Comparison of ENCODE assay signal across 8 mouse cellular contexts in genomic region chr2:31263039-31263461, GRCm38 (mm10). TPM values are rescaled to one million over a fixed set of nuclear protein-coding genes. Genes with fewer than 3 reads are reported as not detected.
DNase-seq lines count a peak whose midpoint lies in the region; ATAC-seq lines count a peak whose summit lies in the region.

No protein-coding gene starts in this region.

- H3K27ac ChIP-seq in intestine, embryonic 16.5 days (ENCODE audit: low read length), result peak overlapping the region; percentile 76
- H3K27ac ChIP-seq in stomach, embryonic 14.5 days (ENCODE audit: low read length), result peak overlapping the region; percentile 72

- H3K4me3 ChIP-seq in intestine, embryonic 16.5 days (ENCODE audit: low read length), result no peak overlapping the region
- no peak overlapping the region for H3K4me3 ChIP-seq in stomach, embryonic 14.5 days (ENCODE audit: low read depth, low read length)

- no peaks in the 10 kb centered on the region for H3K9me3 ChIP-seq in intestine, embryonic 16.5 days (ENCODE audit: control insufficient read depth, low read length)
- no peaks in the 10 kb centered on the region for H3K9me3 ChIP-seq in stomach, embryonic 14.5 days (ENCODE audit: control insufficient read depth, low read depth, low read length)

- H3K9ac ChIP-seq in intestine, embryonic 16.5 days (ENCODE audit: low read depth, low read length), result peak overlapping the region; percentile 28; the same call in 1 of the 2 replicates
- H3K9ac ChIP-seq in stomach, embryonic 14.5 days (replicated peaks; ENCODE audit: low read depth, low read length), result no peak overlapping the region

- no peaks in the 10 kb centered on the region for H3K27me3 ChIP-seq in intestine, embryonic 16.5 days (replicated peaks; ENCODE audit: control insufficient read depth, insufficient read depth, low read length)
- H3K27me3 ChIP-seq in stomach, embryonic 14.5 days (ENCODE audit: control insufficient read depth, insufficient read depth, low read length), result no peaks in the 10 kb centered on the region

- peak; percentile 38 for ATAC-seq in intestine, embryonic 16.5 days
- ATAC-seq in stomach, embryonic 14.5 days (ENCODE audit: insufficient number of reproducible peaks, insufficient read depth, low FRiP score, low read depth), result no peak
- no peak for ATAC-seq in megakaryocyte progenitor cell, adult 5-6 weeks (replicated peaks; ENCODE audit: poor library complexity)

- 50% methylated on average over 8 of the region's 8 CpGs for WGBS in intestine, embryonic 16.5 days
- 45% methylated on average over 8 of the region's 8 CpGs for WGBS in stomach, embryonic 14.5 days

- no peak overlapping the region for H3K4me2 ChIP-seq in intestine, embryonic 16.5 days (ENCODE audit: low read depth, low read length)
- H3K4me2 ChIP-seq in stomach, embryonic 14.5 days (replicated peaks; ENCODE audit: low read depth, low read length), result 0 out of 2 replicates have a peak overlapping the region, but pooled peaks have one; percentile 10

- H3K4me1 ChIP-seq in intestine, embryonic 16.5 days (ENCODE audit: control insufficient read depth, insufficient read depth, low read length), result peaks cover 43% of the 10 kb centered on the region
- peaks cover 45% of the 10 kb centered on the region for H3K4me1 ChIP-seq in stomach, embryonic 14.5 days (ENCODE audit: control insufficient read depth, insufficient read depth, low read length)

- no peaks in the 10 kb centered on the region for H3K36me3 ChIP-seq in intestine, embryonic 16.5 days (ENCODE audit: control insufficient read depth, insufficient read depth, low read length)
- no peaks in the 10 kb centered on the region for H3K36me3 ChIP-seq in stomach, embryonic 14.5 days (ENCODE audit: control insufficient read depth, insufficient read depth, low read length)

- DNase-seq in cerebellum, adult 18-20 months, result peak; percentile 51 to 60
- no peak for DNase-seq in cerebellum, adult 11 months
- DNase-seq in right cerebral cortex, adult 18-20 months, result peak; percentile 53
- no peak for DNase-seq in right cerebral cortex, postnatal 25 days
- DNase-seq in ovary, postnatal 36 days (ENCODE audit: low spot score), result no peak

RNA-seq across cellular contexts. Expression of gene Ncs1, which starts 17.4 kb away (rescaled TPM):
- polyA plus RNA-seq in intestine, embryonic 16.5 days (2015; fragmentation: Nextera tagmentation; extraction: Ambion mirVana), result 18.3 and 18.7 TPM in 2 replicates
- 34.7 and 36.0 TPM in 2 replicates for polyA plus RNA-seq in stomach, embryonic 14.5 days (2014; fragmentation: Nextera tagmentation; extraction: Ambion mirVana)
- total RNA-seq in megakaryocyte progenitor cell, adult 5-6 weeks (2015), result 1.2 and 2.3 TPM in 2 replicates
- 1.7 TPM in 2 replicates for total RNA-seq in megakaryocyte progenitor cell, adult 5-6 weeks (2017)

RNA-seq across cellular contexts. Expression of gene Hmcn2, which starts 51.2 kb away (rescaled TPM):
- polyA plus RNA-seq in intestine, embryonic 16.5 days (2015; fragmentation: Nextera tagmentation; extraction: Ambion mirVana), result 4.1 and 4.7 TPM in 2 replicates
- 4.1 and 4.6 TPM in 2 replicates for polyA plus RNA-seq in stomach, embryonic 14.5 days (2014; fragmentation: Nextera tagmentation; extraction: Ambion mirVana)
- total RNA-seq in megakaryocyte progenitor cell, adult 5-6 weeks (2015), result not detected in 2 replicates
- 0.21 TPM in 1 of 2 replicates, not detected in the other for total RNA-seq in megakaryocyte progenitor cell, adult 5-6 weeks (2017)

Comparison
In these comparisons a context has a peak if more than half of its experiments do, and no peak if none do; other contexts are left out.
1. DNase-seq: peak in cerebellum, adult 18-20 months (2 of 2) and right cerebral cortex, adult 18-20 months (single experiment); none in cerebellum, adult 11 months (single experiment), right cerebral cortex, postnatal 25 days (single experiment) and ovary, postnatal 36 days (single experiment).